Mouse (Mus musculus) small intestine, adult 2 months (tissue): ENCODE measurements around the gene Steap3.

Experiments
- CTCF ChIP-seq: fragments of 200-500 bp; IDR thresholded peaks from 2 replicates; pipeline ENCODE4 v1.5.1; 2012; ENCODE audit warnings: low read depth, mild to moderate bottlenecking, control low read depth, inconsistent platforms, low read length, moderate library complexity, mixed read lengths; ENCODE audit not compliant: insufficient replicate concordance, insufficient read length; ENCODE audit errors: extremely low read depth
- POLR2A ChIP-seq: fragments of 200-500 bp; IDR thresholded peaks from 2 replicates; pipeline ENCODE4 v1.6.1; 2012; ENCODE audit warnings: low read depth, mild to moderate bottlenecking, control low read depth, inconsistent platforms, low read length, moderate library complexity

DNA sequence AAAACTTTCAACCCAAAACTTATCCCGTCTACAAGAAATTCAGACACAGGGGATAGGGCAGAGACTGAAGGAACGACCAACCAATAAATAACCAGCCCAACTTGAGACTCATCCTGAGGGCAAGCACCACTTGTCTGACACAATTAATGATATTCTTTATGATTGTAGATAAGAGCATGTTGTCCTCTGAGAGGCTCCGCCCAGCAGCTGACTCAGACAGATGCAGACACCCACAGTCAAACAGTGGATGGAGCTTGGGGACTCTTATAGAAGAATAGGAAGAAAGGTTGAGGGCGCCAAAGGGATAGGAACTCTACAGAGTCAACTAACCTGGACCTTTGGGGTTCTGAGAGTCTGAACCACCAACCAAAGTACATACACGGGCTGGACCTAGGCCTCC, 22.7 kb downstream of the Steap3 start:
- no peak for TF ChIP-seq POLR2A
- TF ChIP-seq CTCF = no peak
